Mouse (Mus musculus) naive thymus-derived CD4-positive, alpha-beta T cell, adult 5 months (primary cell): Measurements from ENCODE around the gene Vmn1r132. TPM values are rescaled to one million over a fixed set of nuclear protein-coding genes. Genes with fewer than 3 reads are reported as not detected.

Source experiments
- polyA plus RNA-seq: library from polyadenylated mRNA; unstranded; fragments of 100-300 nt; shearing (Covaris generic); gene quantifications from one replicate; pipeline ENCODE4 v1.2.1, GENCODE M21; 2017

The Vmn1r132 gene
- not detected for polyA plus RNA-seq

GRCm38 (mm10) chr7:21613792-21614191 is at the start of gene Vmn1r132:
Gene Vmn1r132 (plus strand): TSS chr7:21614092.

Other genes with a start within 250 kb of the Vmn1r132 start
- gene Gm6882, start 181.3 kb upstream of the Vmn1r132 start, polyA plus RNA-seq: not detected
- not detected for gene Vmn1r130, start 102.3 kb upstream of the Vmn1r132 start, polyA plus RNA-seq
- gene Vmn1r131, start 68.0 kb upstream of the Vmn1r132 start, polyA plus RNA-seq: not detected
- not detected for gene Gm4175, start 147.4 kb downstream of the Vmn1r132 start, polyA plus RNA-seq
- not detected for gene Gm4177, start 182.6 kb downstream of the Vmn1r132 start, polyA plus RNA-seq
- gene Vmn1r135, start 218.3 kb downstream of the Vmn1r132 start, polyA plus RNA-seq: not detected
- gene Gm5725, start 230.2 kb downstream of the Vmn1r132 start, polyA plus RNA-seq: not detected